Mouse (Mus musculus) splenic B cell, adult 2 months (primary cell): ENCODE measurements around the gene Gm21969.

Experiments used
- DNase-seq: peaks from one replicate; pipeline ENCODE4 v3.0.0-alpha.2; 2011; ENCODE audit warnings: low read depth, low spot score
- H3K27me3 ChIP-seq: 2 replicates; pipeline ENCODE4 v1.6.1; 2012; ENCODE audit warnings: mild to moderate bottlenecking, low read length, moderate library complexity, mixed read lengths; ENCODE audit not compliant: control insufficient read depth, poor library complexity, insufficient read depth, severe bottlenecking
- H3K36me3 ChIP-seq: 2 replicates; pipeline ENCODE4 v1.6.1; 2012; ENCODE audit warnings: mild to moderate bottlenecking, low read length, moderate library complexity, mixed read lengths; ENCODE audit not compliant: control insufficient read depth, poor library complexity, insufficient read depth, severe bottlenecking

The Gm21969 gene

DNA sequence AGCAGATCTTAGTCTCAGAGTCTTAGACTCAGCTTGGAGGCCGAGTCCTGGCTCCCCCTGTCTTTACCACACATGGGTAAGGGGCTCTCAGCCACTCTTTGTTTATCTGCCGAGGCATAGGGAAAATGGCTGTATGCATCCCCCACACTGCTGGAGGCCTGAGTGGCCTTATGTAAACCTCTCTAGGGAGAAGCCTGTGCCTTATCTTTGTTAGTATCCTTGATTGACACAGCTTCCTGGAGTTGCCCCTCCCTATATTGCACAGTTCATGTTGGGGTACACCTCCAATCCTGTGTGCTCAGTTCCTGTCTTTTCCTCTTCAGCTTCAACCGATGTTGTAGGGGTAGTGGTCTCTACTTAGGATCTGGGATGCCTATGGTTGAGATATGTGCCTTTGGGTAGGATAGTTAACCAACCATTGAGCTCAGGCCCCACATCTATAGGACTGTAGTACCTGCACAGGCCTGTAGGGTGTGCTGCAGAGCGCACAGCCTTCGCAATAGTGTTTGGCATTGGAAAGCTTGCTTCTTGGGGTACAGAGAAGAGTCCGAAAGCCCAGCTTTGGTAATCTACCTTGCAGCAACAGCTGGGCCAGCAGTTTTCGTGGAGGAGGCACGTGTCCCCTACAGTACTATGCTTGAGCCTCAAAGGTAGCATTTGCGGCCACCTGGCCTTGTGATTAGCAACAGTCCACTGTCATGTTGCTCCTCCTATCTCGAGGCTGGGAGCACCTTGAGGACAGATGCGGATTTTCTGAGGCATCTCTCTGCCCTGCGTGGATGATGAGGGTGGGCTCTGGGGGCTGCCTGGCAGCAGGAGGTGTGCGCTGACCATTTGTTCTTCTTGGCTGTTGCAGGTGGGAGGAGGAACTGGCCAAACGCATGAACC lies at the start of gene Gm21969:
Gene Gm21969, plus strand, starts transcription at position 830 of the 888 bp plus-strand sequence.
- H3K36me3 ChIP-seq = no peaks in the 10 kb centered on the region
- DNase-seq = peak; percentile 78
- no peaks in the 10 kb centered on the region for H3K27me3 ChIP-seq

DNA sequence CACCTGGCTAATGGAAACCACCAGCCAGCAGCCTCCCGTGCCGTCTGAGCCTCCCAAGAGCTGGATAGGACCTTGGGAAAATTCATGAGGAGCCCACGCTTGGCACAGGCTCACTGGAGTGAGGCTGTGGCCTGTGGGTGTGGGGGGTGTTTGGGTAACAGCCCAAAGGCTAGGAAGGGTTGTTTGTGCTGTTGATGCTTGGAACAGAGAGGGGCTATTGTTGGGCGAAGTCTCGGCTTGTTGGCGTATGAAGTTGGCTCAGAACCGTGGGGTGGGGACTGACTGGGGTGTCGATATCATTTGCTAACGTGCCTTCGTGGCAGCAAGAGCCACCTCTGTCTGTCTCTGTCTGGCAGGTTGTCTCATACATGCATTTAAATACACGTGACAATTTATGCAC lies 47.8 kb upstream of the Gm21969 start:
- Histone ChIP-seq H3K27me3 (no peaks in the 10 kb centered on the region), H3K36me3 (no peaks in the 10 kb centered on the region)
- DNase-seq = no peak

DNA sequence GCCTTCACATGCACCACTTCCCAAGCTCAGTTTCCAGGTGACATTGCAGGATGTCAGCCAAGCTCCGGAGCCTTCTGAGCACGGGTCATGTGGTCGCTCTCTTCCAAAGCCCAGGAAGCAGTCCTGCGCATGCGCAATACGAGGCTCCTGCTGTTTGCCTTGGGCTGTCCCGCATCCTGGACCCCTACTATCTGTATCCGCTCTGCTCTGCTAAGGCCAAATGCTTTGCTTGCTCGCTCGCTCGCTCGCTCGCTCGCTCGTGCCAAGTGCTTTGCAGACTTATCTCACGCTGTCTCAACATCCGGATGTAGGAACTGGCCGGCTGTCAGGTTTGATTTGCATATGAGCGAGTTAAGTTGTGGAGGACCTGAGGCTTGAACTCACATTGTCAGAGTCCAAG lies 47.0 kb upstream of the Gm21969 start:
- DNase-seq = no peak
- Histone ChIP-seq H3K27me3 (no peaks in the 10 kb centered on the region), H3K36me3 (no peaks in the 10 kb centered on the region)

DNA sequence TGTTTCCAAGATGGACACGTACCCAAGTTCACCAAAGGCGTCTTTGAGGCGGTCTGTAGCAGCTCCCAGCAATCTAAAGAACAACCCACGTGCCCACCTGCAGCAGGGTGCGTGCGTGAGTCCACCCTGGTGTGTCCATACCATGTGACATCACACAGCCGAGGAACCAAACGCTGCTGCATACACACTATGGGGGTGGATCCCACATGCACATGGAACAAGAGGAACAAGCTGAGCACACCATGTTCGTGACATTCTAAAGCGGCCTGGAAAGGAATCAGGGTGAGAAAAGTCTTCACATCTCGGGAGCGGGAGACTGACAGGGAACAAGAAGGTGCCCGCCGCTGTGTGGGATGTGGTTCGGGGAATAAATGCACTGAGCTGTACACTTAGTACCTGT lies 34.6 kb upstream of the Gm21969 start:
- no peak for DNase-seq
- Histone ChIP-seq H3K27me3 (no peaks in the 10 kb centered on the region), H3K36me3 (no peaks in the 10 kb centered on the region)

DNA sequence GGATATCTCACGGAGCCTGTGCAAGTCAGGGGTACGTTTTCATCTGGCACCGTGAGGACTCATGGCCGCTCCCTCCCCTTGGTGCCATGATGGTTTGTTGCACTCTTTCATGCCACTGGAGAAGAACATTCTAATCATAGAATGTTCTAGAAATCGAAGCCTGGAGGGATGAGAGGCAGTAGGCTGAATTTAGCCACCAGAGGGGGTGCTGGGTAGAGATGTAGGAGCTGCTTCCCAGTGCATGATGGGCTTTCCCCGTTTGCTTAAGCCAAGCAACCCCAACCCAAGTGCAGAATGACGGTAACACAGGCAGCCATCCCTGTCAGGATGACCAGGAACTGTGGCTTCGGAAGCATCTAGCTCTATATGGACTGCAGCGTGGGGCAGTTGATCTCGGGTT lies 32.2 kb upstream of the Gm21969 start:
- DNase-seq = peak; percentile 18
- Histone ChIP-seq H3K36me3 (no peaks in the 10 kb centered on the region), H3K27me3 (no peaks in the 10 kb centered on the region)

DNA sequence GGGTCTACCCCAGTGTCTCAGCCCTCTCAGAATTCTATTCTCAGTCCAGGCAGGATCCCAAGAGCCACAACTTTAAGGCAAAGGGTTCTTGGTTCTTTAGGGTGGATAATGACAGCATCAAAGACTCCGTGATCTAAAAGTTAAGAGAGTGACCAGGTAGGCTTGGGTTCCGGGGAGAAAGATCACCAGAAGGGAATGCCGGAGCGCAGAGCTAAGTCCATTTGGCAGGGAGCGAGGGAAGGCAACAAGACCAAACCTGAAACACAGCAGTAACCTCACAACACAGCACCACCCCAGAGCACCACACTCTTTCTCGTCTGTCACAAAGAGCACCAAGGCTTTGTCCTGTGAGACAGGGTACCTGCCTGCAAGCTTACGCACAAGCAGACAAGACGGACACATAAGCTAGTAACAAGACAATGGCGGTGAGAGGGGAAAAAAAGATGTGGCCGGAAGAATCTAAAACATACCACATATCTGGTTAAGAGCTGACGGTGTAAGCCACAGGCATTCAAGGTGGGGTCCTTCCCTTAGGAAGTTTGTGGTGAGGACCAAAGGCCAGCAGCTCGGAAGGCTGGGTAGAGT lies 30.0 kb upstream of the Gm21969 start:
- Histone ChIP-seq H3K36me3 (no peaks in the 10 kb centered on the region), H3K27me3 (no peaks in the 10 kb centered on the region)
- DNase-seq = no peak

DNA sequence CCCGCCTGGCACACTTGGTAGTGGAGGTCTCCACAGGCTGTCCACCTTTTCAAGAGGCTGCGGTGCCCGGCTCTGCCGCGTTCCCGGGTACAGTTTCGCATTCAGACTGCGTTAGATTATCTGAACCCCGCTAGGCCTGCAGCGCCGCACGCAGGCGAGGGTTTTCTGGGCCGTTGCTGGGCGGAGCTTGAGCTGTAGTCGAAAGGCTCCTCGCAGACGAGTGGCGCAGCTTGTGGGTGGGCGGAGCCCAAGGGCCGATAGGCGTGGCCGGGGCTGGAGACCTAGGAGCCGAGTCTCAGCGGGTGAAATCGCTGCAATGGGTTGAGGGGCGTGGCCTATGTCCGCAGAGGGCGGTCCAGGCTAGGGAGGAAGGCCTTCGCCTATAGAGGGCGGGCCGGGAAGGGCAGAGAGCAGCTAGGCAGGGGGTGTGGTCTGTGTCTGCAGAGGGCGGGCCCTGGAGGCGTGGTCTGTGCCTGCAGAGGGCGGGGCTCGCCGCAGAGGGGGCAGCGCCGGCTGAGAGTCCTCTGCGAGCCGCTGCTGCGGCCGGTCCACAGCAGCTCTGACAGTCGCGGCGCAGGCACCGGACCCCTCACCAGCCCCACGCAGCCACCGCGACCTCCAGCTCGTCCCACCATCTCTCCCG lies 28.7 kb upstream of the Gm21969 start:
- no peaks in the 10 kb centered on the region for H3K36me3 ChIP-seq
- DNase-seq = peak; percentile 100
- H3K27me3 ChIP-seq = no peaks in the 10 kb centered on the region; the same call in 1 of the 2 replicates

DNA sequence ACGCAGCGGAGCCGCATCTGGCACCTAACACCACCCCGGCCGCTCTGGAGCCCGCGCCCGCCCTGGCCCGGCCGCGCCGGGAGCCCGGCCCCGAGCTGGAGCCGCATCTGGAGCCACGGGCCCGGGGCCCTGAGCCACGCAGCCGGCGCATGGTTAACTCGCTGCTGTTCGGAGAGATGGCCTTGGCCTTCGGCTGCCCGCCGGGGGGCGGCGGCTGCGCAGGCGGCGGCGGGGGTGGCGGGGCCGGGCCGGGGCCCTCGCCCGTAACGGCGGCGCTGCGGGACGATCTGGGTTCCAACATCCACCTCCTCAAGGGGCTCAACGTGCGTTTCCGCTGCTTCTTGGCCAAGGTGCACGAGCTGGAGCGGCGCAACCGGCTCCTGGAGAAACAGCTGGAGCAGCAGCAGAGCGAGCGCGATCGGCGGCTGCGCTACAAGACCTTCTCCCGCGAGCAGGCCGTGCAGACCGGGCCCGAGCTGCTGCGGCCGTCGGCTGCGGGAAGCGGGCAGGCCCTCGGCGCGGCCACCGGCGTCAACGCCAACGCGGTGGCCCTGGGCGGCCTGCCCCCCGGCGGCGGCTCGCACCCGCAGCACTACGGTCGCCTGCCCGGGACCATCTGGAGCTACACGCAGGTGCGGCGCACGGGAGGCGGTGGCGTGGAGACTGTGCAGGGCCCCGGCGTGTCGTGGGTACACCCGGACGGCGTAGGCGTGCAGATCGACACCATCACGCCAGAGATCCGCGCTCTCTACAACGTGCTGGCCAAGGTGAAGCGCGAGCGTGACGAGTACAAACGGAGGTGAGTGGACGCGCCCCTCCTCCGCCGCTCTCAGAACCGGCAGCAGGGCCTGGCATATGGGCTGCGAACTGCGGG lies 27.9 kb upstream of the Gm21969 start:
- peak; percentile 62 for DNase-seq
- H3K27me3 ChIP-seq = no peaks in the 10 kb centered on the region; the same call in 1 of the 2 replicates
- H3K36me3 ChIP-seq = no peaks in the 10 kb centered on the region

DNA sequence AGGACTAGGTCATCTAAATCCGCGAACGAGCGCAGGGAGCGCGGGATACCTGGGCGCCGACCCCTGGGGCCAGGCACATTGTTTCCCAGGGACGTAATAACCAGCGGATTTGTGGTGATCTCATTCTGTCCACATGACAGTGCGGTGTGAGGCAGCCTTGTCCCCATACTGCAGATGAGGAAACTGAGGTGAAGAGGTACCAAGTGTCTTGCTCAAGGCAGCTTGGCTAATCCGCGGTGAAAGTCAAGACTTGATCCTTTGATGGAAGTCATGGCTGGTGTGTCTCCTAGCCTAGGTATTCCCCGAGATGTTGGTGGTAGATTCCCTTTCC lies 27.3 kb upstream of the Gm21969 start:
- Histone ChIP-seq H3K36me3 (no peaks in the 10 kb centered on the region), H3K27me3 (no peaks in the 10 kb centered on the region; the same call in 1 of the 2 replicates)
- no peak for DNase-seq

DNA sequence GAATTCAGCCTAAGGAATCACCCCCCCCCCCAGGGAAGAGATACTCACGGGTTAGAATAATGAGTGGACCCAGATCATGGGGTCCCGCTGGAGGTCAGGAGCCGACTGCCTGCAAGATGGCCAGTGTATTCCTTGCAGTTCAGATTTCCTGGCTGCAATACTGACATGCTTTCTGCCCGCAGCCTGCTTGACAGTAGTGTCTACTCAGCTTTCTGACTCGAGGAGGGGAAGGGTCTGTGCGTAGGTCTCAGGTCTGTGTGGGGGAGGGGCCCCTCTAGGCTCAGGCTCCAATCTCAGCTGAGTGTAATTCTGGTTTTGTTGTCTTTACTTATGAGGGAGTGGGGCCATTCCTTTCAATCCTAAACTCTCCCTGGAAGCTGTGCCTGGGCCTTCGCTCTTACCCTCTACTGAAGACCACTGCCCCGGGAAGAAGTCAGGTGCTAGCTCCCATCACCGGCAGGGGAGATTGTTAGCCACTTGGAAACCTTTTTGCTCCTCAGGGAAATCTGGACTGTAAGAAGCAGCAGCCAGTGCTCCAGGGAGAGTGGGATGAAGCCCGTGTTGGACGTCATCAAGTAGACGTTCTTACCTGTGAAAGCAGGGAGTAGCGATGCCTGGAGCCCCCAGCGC lies 26.6 kb upstream of the Gm21969 start:
- no peak for DNase-seq
- H3K36me3 ChIP-seq = no peaks in the 10 kb centered on the region
- no peaks in the 10 kb centered on the region; the same call in 1 of the 2 replicates for H3K27me3 ChIP-seq

DNA sequence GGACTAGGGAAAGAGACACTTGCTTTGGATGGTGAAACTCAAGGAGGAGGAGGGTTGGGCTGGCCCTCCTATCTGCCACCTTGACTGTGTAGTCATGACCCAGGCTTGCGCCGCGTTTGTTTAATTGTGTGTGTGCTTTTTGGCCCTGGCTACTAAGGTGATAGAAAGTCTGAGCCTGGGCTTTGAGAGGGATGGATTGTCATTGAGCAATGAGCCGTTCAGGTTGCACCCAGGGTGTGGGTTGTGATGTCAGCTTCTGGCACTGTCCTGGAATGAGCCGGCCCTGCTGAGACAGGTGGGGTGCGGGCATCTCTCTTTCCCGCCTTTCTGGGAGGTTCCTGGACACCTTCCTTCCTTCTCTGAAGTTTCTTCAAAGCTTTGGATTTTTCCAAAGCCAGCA lies 26.0 kb upstream of the Gm21969 start:
- Histone ChIP-seq H3K36me3 (no peaks in the 10 kb centered on the region), H3K27me3 (no peaks in the 10 kb centered on the region; the same call in 1 of the 2 replicates)
- no peak for DNase-seq

DNA sequence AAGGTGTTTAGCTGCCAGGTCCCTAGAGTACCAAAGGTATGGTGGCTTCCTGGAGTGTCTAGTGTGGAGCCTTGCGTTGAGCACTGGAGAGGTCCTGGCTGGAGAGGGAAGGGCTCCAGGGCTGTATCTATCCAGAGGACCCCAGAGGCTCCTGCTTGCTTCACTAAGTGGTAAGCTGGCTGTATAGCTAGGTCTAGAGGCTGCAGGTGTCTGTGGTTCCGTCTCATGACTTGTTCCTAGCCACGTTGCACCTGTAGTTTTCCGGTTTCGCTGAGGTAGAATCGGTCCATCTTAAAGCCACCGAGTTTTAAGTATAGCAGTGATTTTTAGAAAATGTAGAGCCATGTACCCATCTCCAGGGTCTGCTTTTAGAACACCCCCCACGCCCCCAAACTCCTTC lies 24.6 kb upstream of the Gm21969 start:
- DNase-seq = no peak
- Histone ChIP-seq H3K36me3 (no peaks in the 10 kb centered on the region), H3K27me3 (no peaks in the 10 kb centered on the region; the same call in 1 of the 2 replicates)

DNA sequence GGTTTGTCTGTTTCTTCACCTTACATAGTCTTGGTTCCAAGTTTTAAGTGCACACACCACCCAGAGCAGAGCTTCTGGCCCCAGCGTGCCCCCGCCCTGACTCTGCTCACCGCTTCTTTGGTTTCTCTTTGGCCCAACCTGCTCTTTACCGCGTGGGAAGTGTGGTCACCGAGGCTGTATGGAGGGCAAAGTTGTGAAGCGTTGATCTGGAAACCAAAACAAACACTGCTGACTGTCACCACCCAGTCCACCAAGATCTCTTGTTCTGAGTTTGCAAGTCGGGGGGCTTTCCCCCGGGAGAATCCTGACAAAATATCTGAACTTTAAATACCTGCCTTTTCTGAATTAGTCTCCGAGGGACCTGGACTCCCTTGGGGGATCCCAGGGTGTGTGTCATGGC lies 24.0 kb upstream of the Gm21969 start:
- no peaks in the 10 kb centered on the region for H3K36me3 ChIP-seq
- H3K27me3 ChIP-seq = no peaks in the 10 kb centered on the region; the same call in 1 of the 2 replicates
- DNase-seq = peak; percentile 62

DNA sequence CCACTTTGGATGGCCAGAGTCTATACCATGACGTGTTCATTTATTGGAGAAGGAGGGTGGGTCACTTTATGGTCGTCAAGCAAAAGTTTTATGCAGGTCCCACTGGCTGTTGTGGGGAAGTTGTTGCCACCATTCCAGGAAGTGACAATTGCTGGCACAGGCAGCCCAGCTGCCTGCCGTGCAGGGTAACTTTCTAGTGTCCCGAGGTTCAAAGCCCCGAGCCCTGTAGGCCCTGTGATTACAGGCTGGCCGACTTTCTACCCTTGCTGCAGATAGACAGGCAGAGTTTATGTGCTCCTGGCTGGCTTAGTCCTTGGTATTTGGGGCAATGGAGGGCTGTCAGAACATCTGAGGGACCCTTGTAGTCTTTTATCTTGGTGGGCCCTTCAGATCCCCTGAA lies 23.5 kb upstream of the Gm21969 start:
- peak; percentile 22 for DNase-seq
- H3K27me3 ChIP-seq = no peaks in the 10 kb centered on the region; the same call in 1 of the 2 replicates

More for the DNA sequence above, 23.5 kb upstream of the Gm21969 start:
- no peaks in the 10 kb centered on the region for H3K36me3 ChIP-seq
